Mouse (Mus musculus) liver, embryonic 14.5 days (tissue): Measurements from ENCODE around the gene Vps51.

Experiments
- CTCF ChIP-seq: IDR thresholded peaks from 2 replicates; pipeline ENCODE4 v1.5.1; 2016; ENCODE audit warnings: antibody characterized with exemption, low read depth, control low read depth
- EP300 ChIP-seq: IDR thresholded peaks from 2 replicates; pipeline ENCODE4 v1.6.1; 2016; ENCODE audit warnings: antibody characterized with exemption, low read depth

- no peak for TF ChIP-seq CTCF
- TF ChIP-seq EP300 = no peak
Measured at GRCm38 (mm10) chr19:6097847-6098246, 20.8 kb upstream of the Vps51 start.
